Mouse (Mus musculus): ENCODE measurements at regions not wholly inside any gene's neighbourhood (a gene's known extent, or its start where the extent isn't known, plus 50 kb on each side); places are given as distances from the start of the nearest gene placed in this dataset.
A peak's percentile ranks its signal among the peaks of the same experiment; 100 is the strongest.

GRCm38 (mm10) chr10:16588833-16589232, 1134.2 kb upstream of the Cited2 start:
- no peak for DNase-seq
- intact Hi-C loops (cut with DNase I; ENCODE audit: low total_unique reads) = no loop called here

GRCm38 (mm10) chr10:16589399-16589798, 1133.6 kb upstream of the Cited2 start:
- no peak for DNase-seq
- intact Hi-C loops (cut with DNase I; ENCODE audit: low total_unique reads) = no loop called here

DNA sequence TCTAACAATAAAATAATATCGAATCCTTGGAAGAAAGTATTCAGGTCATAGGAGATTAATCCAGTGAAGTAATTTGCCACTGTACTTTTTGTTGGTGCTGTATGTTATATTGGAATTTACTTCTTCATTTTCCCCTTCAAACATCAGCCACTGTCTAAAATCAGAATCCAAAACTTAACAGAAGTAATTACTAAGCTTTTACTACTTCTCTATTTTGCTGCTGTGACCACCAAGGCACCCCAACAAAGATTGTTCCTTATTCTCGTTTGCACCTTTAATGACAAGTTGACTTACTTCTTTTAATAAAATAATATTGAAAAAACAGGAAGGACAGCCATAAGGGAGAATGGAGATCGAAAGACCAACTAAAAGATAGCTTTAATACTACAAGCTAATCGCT, 1130.1 kb upstream of the Cited2 start:
- no peak for DNase-seq
- intact Hi-C loops (cut with DNase I; ENCODE audit: low total_unique reads) = no loop called here

DNA sequence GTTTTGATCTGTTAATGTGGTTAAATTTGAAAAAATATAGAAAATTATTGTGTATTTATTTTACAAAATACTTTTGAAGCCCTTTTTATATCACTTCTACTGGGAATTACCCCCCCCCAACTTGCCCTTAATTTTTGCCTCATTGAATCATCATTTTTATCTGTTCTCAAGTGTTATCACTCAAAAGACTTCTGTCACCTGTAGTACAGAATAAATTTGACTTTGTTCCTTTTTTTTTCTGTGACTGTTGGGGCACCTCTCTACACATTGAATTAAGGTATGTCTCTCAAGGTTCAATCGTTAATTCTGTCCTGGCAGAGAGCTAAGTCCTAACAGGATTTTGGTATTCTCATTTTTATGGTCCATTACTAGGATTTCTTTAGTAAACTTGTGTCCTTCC, 1123.0 kb upstream of the Cited2 start:
- intact Hi-C loops (cut with DNase I; ENCODE audit: low total_unique reads) = no loop called here

GRCm38 (mm10) chr10:16600551-16601224, 1122.3 kb upstream of the Cited2 start:
- intact Hi-C loops (cut with DNase I; ENCODE audit: low total_unique reads) = no loop called here
- DNase-seq = no peak

More for the DNA sequence above, 1123.0 kb upstream of the Cited2 start:
- no peak for DNase-seq

DNA sequence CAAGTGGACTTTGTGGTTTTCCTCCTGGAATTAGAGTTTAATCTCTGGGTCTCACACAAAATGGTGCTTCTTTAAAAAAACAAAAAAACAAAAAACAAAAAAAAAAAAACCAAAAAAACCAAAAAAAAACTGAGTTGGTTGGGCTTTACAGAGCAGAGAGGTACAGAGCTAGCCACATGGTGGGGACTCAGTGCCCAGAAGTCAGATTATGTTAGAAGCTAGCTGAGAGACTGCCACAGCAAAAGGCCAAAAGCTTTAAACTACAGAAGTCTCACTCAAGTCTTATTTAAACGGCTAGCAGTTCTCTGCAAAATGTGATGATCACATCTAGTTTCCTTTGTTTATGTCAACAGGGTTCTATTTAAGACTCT, 1121.8 kb upstream of the Cited2 start:
- no peak for DNase-seq
- intact Hi-C loops (cut with DNase I; ENCODE audit: low total_unique reads) = no loop called here

- intact Hi-C loops (cut with DNase I; ENCODE audit: low total_unique reads) = no loop called here
- no peak for DNase-seq
These were observed 1114.7 kb upstream of the Cited2 start for GRCm38 (mm10) chr10:16608339-16608738.

GRCm38 (mm10) chr10:16618752-16619151, 1104.3 kb upstream of the Cited2 start:
- intact Hi-C loops (cut with DNase I; ENCODE audit: low total_unique reads) = no loop called here
- no peak for DNase-seq

DNA sequence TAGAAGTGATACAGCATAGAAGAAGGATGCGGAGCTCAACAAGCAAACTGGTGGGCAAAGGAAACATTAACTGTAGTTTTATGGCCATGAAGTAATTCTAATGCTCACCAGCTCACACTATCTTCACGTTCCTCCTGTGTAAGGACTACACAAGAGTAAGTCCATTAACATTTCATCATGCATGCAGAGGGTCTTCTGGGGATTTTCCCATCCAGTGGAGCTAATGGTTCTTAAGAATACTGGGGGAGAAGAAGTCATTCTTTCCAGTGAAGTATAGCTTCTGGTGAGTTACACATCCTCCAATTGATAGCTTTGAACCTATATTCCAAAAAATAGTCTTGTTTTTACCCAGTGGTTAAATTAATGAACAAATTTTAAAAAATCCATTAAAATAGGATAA, 1103.4 kb upstream of the Cited2 start:
- no peak for DNase-seq
- intact Hi-C loops (cut with DNase I; ENCODE audit: low total_unique reads) = no loop called here

- intact Hi-C loops (cut with DNase I; ENCODE audit: low total_unique reads) = no loop called here
- DNase-seq = no peak
These were observed 1102.0 kb upstream of the Cited2 start for GRCm38 (mm10) chr10:16620804-16621559.

GRCm38 (mm10) chr10:16622821-16623220, 1100.2 kb upstream of the Cited2 start:
- intact Hi-C loops (cut with DNase I; ENCODE audit: low total_unique reads) = no loop called here
- DNase-seq = no peak

- no peak for DNase-seq
- intact Hi-C loops (cut with DNase I; ENCODE audit: low total_unique reads) = no loop called here
These were observed 1089.8 kb upstream of the Cited2 start for GRCm38 (mm10) chr10:16633236-16633635.

DNA sequence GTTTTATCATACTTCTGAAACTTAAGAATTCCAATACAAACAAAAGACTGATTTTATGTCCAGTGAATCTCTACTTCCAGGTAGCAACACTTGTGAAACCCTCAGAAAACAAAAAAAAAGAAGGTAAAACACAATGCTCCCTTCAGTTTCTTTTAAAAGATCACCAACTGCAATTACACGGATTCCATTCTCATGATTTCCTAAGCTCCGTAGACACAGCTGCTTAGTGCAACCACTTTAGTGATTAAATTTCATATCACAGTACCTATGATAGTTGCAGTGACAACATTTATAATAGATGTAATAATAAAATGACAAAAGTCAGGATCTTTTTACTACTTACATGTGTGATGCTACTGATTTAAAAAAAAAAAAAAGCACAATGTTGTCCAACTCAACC, 1087.6 kb upstream of the Cited2 start:
- no peak for DNase-seq
- intact Hi-C loops (cut with DNase I; ENCODE audit: low total_unique reads) = no loop called here

DNA sequence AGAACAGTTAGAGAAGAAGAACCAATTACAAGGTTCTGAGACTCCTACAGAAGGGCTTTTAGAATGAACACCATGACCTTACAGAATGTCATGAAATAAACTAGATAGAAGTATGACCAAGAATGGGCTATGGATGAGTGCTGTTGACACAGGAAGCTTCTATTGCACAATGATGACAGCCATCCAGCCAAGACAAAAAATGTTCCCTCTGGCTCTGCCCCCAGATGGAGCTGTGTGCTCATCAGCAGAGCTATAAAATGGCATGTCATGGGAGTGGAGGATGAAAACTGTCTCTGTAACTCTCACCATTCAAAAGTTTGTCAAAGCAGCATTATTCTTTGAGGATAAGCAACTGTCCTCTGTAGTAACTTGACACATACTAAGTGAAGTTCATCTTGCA, 1086.0 kb upstream of the Cited2 start:
- DNase-seq = peak; percentile 24
- intact Hi-C loops (cut with DNase I; ENCODE audit: low total_unique reads) = no loop called here

- DNase-seq = no peak
- intact Hi-C loops (cut with DNase I; ENCODE audit: low total_unique reads) = no loop called here
These were observed 1084.9 kb upstream of the Cited2 start for GRCm38 (mm10) chr10:16638111-16638510.

DNA sequence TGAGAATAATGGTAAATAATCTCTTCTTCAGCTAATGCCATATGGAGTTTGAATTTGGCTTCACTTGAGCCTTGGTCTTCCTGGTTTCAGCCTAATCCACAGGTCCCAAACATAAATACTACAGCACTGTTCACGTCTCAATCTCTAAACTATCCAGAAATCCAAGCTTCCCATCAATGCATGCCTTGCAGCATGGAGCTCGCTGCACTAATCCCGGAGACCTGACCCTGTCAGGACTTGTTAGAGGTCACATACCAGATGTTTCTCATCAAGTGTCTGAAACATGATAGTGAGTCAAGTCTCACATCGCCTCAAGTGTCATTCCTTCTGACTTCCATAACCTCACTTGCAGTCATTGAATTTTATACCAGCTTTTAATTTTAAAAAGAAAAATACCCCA, 1082.9 kb upstream of the Cited2 start:
- intact Hi-C loops (cut with DNase I; ENCODE audit: low total_unique reads) = no loop called here
- no peak for DNase-seq

- DNase-seq = no peak
- intact Hi-C loops (cut with DNase I; ENCODE audit: low total_unique reads) = no loop called here
These were observed 1072.9 kb upstream of the Cited2 start for GRCm38 (mm10) chr10:16650120-16650519.

DNA sequence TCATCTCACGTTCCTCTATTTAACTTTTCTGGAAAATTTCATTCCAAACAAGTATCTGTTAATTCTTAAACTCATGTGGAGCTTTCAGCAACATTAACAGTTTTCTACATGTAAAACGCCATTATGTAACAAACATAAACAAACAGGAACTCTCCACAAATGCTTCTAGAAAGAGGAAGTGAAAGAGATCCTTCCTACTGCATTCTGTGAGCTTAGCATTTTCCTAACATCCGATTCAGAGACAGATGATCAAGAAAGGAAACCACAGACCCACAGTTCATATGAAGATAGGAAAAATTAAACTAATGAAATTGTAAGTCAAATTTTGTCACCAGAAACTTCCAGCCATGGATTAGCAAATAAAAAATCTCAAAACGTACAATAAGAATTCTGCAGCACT, 1070.6 kb upstream of the Cited2 start:
- intact Hi-C loops (cut with DNase I; ENCODE audit: low total_unique reads) = no loop called here
- no peak for DNase-seq

GRCm38 (mm10) chr10:16664483-16664882, 1058.5 kb upstream of the Cited2 start:
- intact Hi-C loops (cut with DNase I; ENCODE audit: low total_unique reads) = no loop called here
- no peak for DNase-seq

GRCm38 (mm10) chr10:16670286-16670685, 1052.7 kb upstream of the Cited2 start:
- no peak for DNase-seq
- intact Hi-C loops (cut with DNase I; ENCODE audit: low total_unique reads) = no loop called here

- intact Hi-C loops (cut with DNase I; ENCODE audit: low total_unique reads) = no loop called here
- no peak for DNase-seq
These were observed 1042.0 kb upstream of the Cited2 start for GRCm38 (mm10) chr10:16681001-16681400.

All from gastrocnemius, postnatal 14 days (tissue).